Mouse (Mus musculus): ENCODE data around the gene Tmem33.

Gene Tmem33

DNA sequence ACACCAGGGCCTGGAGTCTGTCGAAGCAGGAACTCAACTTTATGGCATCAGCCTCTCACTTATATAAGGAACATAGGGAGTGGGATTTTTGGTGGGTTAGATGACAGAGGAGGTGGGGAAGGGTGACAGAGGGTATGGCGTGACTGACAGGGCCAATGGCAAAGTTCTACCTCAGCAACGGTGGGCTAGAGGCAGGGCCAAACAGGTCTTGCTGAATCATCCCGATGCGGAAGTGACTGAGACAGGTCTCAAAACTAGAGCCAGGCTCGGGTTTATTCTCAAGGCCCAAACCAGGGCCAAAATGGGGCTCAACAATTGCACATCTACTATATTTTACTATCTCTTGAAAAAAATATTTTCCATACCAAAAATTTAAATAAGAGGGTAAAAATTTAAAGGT lies 80.4 kb downstream of the Tmem33 start:
- no peak for DNase-seq

All from right cerebral cortex, postnatal 25 days (tissue).